Mouse (Mus musculus) left cerebral cortex, postnatal 25 days (tissue): ENCODE results near the gene Nsfl1c. TPM values are rescaled to one million over a fixed set of nuclear protein-coding genes. Genes with fewer than 3 reads are reported as not detected.
A peak's percentile ranks its signal among the peaks of the same experiment; 100 is the strongest.
"Not testable (repeated sequence)": the region's sequence is repeated elsewhere in the genome, so short reads cannot be mapped to it uniquely, and the experiment has no call there.

Experiments used
- DNase-seq, 2 experiments: peaks; one replicate each; pipeline ENCODE4 v3.0.0; 2022; ENCODE audit warnings: low spot score in 2 of 2, mixed read lengths in 1 of 2
- intact Hi-C: fragments of 180-260 bp; cut with DNase I; formaldehyde crosslinking; loops from one replicate; pipeline ENCODE4 v1.15.1; 2025
- total RNA-seq, 2 experiments: library from RNA; stranded (reverse); gene quantifications; 2 replicates each; pipeline ENCODE4 v1.2.3; 2021

Gene Nsfl1c
- total RNA-seq, result 100 to 1,000 TPM; 134 to 138 TPM

DNA sequence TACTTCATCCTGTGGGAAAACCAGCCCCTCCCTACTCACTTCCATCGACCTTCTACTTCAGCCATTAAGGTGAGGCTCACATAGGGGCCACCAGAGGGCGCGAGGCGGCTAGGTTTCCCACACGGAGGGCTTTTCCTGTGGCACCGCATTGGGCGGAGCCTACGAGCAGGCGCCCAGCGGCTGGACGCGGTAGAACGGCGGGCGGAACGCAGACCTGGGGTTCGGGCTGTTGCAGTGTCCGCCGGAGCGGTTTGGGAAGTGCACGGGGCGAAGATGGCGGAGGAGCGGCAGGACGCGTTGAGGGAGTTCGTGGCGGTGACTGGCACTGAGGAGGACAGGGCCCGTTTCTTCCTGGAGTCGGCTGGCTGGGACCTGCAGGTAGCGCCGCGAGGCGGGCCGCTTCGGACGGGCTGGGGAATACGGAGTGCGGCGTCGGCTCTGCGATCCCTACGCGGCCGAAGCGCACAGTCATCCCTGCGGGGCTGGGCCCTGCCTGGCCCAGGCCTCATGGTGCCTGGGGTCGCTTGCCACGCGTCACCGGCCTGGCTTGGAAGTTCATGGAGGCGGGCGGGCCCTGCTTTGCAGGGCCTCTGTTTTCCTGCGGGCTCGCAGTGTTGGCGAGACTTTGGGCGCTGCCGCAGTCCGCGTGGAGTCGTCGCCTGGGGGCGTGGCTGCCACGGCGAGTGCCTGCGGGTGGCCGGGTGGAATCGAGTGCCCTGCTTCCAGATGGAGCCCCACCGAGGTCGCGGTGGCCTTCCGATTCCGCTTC, at the start of gene Nsfl1c:
TSS of gene Nsfl1c (plus strand) at position 148 of the 769 bp plus-strand sequence.
- peak; percentile 95 to 97 for DNase-seq
- intact Hi-C loops, result loop anchor here (1.0 to 10.0 kb wide), 4 partner anchors 48 to 372 kb away; partner anchors contain the start of gene Fkbp1a

DNA sequence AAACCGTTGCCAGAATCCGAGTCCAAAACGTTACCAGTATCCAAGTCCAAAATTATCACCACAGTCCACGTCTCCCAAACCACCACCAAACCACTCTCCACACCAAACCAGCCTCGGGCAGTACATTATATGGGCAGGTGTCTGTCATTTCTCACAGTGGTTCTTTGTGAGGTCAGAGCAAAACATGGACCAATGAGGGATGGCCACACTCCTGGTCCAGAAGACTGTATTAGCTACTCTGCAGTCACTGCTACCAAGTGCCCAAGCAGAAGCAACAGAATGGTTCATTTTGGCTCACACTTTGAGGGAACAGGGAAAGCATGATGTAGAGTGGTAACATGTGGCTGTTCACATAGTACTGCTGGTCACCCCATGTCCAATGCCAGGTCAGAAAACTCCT, 17.9 kb upstream of the Nsfl1c start, which contains the start of gene 4921509C19Rik:
TSS of gene 4921509C19Rik (minus strand) at position 101 of the 400 bp plus-strand sequence.
- DNase-seq, intact Hi-C loops: not testable (repeated sequence)

GRCm38 (mm10) chr2:151486496-151486895, 7.5 kb upstream of the Nsfl1c start:
- intact Hi-C loops, result no loop called here
- DNase-seq, result no peak

DNA sequence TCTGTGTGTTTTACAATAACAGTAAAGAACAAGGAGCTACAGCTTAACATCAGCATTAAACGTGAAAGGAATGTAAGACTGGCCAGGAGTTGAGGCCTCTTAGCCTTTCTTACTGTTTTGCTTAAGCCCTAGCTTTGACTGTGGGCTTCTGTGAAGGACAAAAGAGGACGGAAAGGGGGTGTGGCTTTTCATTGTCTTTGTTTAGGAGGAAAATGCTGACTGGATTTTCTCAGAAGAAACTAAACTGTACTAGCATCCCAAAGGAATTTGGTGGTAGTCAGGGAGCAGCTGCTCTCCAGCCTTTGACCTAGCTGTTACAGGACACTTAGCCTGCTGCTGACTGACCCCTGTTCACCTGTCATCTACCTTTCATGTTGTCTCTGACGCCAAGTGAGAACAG, 4.4 kb downstream of the Nsfl1c start:
- no peak for DNase-seq
- intact Hi-C loops, result loop anchor here (10.0 kb wide), 1 partner anchor 186 kb away; no protein-coding TSS in a partner anchor

GRCm38 (mm10) chr2:151500442-151501007, 6.5 kb downstream of the Nsfl1c start:
- DNase-seq, result no peak
- intact Hi-C loops, result no loop called here

GRCm38 (mm10) chr2:151504226-151504625, 10.2 kb downstream of the Nsfl1c start:
- intact Hi-C loops, result no loop called here
- no peak for DNase-seq

- intact Hi-C loops, result no loop called here
- peak; percentile 52 to 70 for DNase-seq
Observed at GRCm38 (mm10) chr2:151512199-151512598, 18.2 kb downstream of the Nsfl1c start.

GRCm38 (mm10) chr2:151513525-151514285, 19.7 kb downstream of the Nsfl1c start:
- peak; percentile 50 to 93 for DNase-seq

GRCm38 (mm10) chr2:151519000-151519399, 25.0 kb downstream of the Nsfl1c start:
- intact Hi-C loops, result no loop called here
- DNase-seq, result no peak

More at GRCm38 (mm10) chr2:151513525-151514285, 19.7 kb downstream of the Nsfl1c start:
- intact Hi-C loops, result loop anchor here (1.0 to 2.0 kb wide), 2 partner anchors 29 to 61 kb away; partner anchors contain the start of gene Fkbp1a

GRCm38 (mm10) chr2:151524324-151525041, 30.5 kb downstream of the Nsfl1c start:
- DNase-seq, result peak in 1 of 2 experiments; percentile 63
- intact Hi-C loops, result no loop called here

DNA sequence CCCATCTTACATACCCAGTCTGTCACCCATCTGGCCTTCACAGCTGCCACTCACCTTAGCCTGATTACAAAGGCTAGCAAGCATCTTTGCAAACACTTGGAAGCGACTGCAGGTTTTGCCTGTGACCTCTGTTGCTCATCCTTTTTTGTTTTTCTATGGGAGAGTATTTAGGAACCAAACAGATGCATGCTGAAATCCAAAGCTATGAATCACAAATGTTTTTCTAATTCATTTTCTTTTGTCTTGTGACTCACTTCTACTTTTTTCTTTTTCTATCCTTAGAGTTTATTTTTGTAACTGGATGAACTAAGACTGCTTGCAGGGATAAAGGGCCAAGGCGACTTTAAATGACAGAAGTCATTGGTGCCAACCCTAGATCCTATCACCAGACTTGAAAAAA, 31.5 kb downstream of the Nsfl1c start:
- DNase-seq, result no peak
- intact Hi-C loops, result no loop called here

GRCm38 (mm10) chr2:151528066-151528465, 34.1 kb downstream of the Nsfl1c start:
- intact Hi-C loops, result no loop called here
- DNase-seq, result no peak

GRCm38 (mm10) chr2:151529169-151529568, 35.2 kb downstream of the Nsfl1c start:
- no peak for DNase-seq
- intact Hi-C loops, result no loop called here

GRCm38 (mm10) chr2:151530378-151531230, 36.6 kb downstream of the Nsfl1c start:
- intact Hi-C loops, result no loop called here
- DNase-seq, result no peak

DNA sequence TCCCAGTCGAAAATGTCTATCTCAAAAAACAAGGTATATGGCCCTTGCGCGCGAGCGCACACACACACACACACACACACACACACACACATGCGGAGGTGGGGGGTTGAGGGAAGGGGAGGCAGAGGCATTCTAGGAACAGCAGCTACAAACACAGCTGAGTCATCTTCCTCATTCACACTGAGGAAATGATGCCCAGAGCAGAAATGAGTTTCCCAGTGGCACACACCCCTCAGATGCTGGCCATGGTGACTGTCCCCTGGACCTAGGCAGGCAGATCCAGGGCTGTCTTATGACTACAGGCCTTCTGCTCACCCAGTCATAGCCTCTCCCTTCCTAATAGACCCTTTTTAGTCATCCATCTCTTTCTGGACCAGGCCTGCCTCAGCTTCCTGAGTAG, 39.6 kb downstream of the Nsfl1c start:
- intact Hi-C loops, result no loop called here
- DNase-seq, result peak in 1 of 2 experiments; percentile 49

- peak in 1 of 2 experiments; percentile 61 for DNase-seq
- intact Hi-C loops, result no loop called here
Observed at GRCm38 (mm10) chr2:151535961-151536617, 42.1 kb downstream of the Nsfl1c start.

- intact Hi-C loops, result no loop called here
- peak; percentile 54 to 72 for DNase-seq
Observed at GRCm38 (mm10) chr2:151536618-151536974, 42.6 kb downstream of the Nsfl1c start.

- intact Hi-C loops, result no loop called here
- peak in 1 of 2 experiments; percentile 67 for DNase-seq
Observed at GRCm38 (mm10) chr2:151538646-151539045, 44.7 kb downstream of the Nsfl1c start.
